Mouse (Mus musculus) olfactory bulb, adult 2 months (tissue): ENCODE measurements at regions not wholly inside any gene's neighbourhood (a gene's known extent, or its start where the extent isn't known, plus 50 kb on each side); places are given as distances from the start of the nearest gene placed in this dataset.

Experiments used
- CTCF ChIP-seq: fragments of 200-500 bp; IDR thresholded peaks from 2 replicates; pipeline ENCODE4 v1.5.1; 2012; ENCODE audit warnings: low read depth, mild to moderate bottlenecking, low read length, moderate library complexity; ENCODE audit not compliant: insufficient read depth
- POLR2A ChIP-seq: fragments of 200-500 bp; IDR thresholded peaks from 2 replicates; pipeline ENCODE4 v1.6.1; 2012; ENCODE audit warnings: mild to moderate bottlenecking, low read depth, low read length, moderate library complexity; ENCODE audit not compliant: insufficient read depth

- TF ChIP-seq CTCF (no peak), POLR2A (no peak)
Measured at GRCm38 (mm10) chr13:26114136-26114535, 655.8 kb downstream of the Hdgfl1 start.
